Mouse (Mus musculus) ES-Bruce4 (cell line): ENCODE data around the gene Ppp1r18.

Experiments used
- CTCF ChIP-seq: IDR thresholded peaks from one replicate; pipeline ENCODE4 v1.8.1; 2011; ENCODE audit warnings: low read depth, low read length
- EP300 ChIP-seq: IDR thresholded peaks from 2 replicates; pipeline ENCODE4 v1.6.1; 2011; ENCODE audit warnings: low read depth, low read length; ENCODE audit not compliant: insufficient read depth
- POLR2A ChIP-seq: IDR thresholded peaks from one replicate; pipeline ENCODE4 v1.8.1; 2011; ENCODE audit warnings: low read length; ENCODE audit not compliant: insufficient read depth

DNA sequence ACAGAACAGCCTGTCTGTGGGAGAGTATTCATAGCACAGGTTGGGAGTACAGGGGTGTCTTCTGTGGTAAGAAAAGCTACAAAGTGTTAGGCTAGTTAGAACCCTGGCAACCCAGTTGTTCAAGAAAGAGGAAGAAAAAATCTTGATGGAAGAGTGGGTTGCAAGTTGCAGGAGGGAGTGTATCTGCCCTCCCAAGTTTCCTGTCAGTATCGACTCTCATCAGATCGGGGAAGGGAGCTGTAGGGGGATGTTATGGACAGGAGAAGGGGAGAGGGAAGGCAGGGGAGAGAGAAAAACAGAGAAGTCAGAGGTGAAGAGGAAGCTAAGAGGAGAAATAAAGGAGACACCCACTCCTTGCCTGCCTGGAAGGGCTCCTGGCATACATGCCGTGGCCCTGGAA lies 35.2 kb downstream of the Ppp1r18 start:
- no peak for TF ChIP-seq CTCF
- TF ChIP-seq POLR2A, result no peak
- no peak for TF ChIP-seq EP300
